Mouse (Mus musculus) lung, postnatal 25 days (tissue): Measurements from ENCODE around the gene Glod4.
A peak's percentile ranks its signal among the peaks of the same experiment; 100 is the strongest.

ENCODE experiments used
- DNase-seq: peaks from one replicate; pipeline ENCODE4 v3.0.0; 2022; ENCODE audit warnings: low spot score

The Glod4 gene

DNA sequence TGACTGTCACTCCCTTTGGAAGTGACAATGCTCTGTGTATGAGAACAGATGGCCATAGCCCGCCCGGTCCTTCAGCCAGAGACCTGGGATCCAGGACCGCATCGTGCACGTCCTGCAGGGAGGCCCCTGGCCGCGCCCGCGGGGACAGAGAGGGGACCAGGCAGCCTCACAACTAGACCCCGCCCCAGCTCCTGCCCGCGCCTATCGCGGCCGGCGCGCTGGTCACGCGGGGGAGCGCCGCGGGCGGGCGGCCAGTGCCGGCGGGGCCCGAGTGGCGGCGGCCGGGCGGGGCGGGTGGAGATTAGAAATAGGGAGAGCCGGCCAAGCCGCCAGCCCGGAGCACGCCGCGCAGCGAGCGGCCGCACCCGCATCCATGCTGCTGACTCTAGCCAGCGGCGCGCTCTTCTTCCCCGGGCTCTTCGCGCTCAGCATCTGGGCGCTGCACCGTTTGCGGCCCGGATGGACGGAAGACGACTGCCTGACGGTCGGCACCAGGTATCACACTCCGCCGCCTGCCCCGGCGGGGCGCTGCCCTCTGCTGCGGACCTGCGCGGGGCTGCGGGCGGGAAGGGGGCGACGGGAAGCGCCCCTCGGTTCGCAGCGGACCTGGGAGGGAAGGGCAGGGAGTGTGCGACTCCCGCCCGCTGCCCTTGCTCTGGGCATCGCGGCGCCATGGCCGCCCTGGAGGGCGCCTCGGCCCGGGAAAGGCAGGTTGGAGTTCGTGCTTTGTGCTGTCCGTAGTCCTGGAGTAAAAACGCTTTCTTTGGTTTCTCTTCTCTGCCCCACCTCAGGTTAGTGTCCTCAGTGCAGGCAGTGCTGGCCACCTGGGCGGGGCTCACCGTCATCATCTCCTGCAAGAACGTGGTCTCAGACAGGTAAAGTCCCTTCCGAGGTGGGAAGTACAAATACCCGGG is 41.5 kb downstream of the Glod4 start:
- DNase-seq = peak; percentile 88

DNA sequence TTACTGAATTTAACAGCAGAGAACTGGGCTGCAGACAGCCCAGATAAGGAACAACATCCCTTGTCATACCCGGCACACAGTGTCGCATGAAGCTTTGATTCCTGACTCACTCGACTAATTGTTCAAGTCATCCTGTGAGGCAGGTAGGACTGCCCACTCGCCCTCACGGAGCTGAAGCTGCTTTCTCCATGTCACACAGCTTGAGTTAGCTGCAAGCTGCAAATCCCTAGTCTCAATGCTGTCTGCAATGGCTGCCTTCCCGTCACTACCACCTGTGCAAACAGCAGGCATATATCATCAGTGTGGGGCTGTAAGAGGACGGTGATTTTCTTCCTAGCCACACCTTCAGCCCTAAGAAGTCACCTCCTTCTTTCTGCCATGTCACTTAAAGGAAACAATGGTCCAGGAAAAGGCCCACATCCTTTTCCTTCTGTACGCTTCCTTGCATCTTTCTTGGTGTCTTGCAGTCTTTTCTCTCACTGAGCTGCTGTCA is 46.5 kb downstream of the Glod4 start:
- DNase-seq = no peak

DNA sequence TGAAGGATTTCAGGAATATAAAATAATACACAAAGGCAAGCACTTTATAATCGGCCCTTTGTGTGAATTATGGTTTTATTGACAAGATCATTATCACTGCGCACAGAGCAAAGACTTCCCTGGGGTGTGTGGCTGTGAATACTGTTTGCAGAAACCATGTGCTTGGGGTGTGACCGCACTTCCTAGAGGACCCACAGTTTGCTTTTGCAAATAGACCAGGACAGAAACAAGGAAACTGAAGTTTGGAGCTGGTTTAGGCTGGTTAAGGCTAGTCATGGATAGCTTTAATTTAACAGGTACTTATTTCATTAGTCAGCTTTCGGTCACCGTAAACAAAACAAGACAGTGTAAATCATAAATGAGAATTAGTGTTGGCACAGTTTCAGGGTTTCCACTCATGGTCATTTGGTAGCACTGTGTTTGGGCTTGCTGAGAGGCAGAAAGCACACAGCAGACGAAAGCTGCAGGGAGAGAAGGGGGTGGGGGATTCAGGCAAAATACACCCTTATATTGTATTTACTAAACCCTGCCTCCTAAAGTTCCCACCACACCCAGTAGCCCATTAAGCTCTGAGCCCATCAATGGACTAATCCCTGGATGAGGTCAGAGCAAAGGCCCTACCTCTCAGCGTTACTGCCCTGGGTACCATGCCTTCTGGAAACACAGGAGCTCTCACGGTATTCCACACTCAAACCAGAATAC is 47.1 kb downstream of the Glod4 start:
- DNase-seq = no peak

DNA sequence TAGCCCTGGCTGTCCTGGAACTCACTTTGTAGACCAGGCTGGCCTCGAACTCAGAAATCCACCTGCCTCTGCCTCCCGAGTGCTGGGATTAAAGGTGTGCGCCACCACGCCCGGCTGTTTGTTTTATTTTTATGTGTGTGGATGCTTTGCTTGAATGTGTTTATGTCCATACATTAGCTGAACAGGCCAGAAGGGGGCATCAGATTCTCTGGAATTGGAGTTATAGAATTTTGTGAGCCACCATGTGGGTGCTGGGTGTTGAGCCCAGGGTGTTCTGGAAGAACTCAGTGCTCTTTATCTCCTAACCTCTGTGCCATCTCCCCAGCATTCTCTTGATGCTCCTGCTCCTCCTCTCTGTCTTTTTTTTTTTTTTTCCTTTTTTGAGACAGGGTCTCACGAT is 56.6 kb downstream of the Glod4 start:
- DNase-seq = no peak

DNA sequence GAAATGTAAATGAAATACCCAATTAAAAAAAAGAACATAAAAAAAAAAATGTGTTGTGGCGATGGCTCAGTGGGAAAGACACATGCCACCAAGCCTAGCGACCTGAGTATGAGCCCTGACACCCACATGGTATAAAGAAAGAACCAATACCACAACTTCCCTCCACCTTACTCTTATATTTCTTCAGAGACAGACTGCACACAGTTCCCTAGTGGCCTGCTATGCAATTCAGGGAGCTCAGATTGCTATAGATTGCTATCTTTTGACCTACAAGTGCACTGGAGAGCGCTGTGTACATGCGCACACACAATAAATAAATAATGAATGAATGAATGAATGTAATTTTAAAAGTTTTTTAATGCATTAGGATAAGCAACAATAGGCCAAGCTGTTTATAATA is 59.8 kb downstream of the Glod4 start:
- no peak for DNase-seq

DNA sequence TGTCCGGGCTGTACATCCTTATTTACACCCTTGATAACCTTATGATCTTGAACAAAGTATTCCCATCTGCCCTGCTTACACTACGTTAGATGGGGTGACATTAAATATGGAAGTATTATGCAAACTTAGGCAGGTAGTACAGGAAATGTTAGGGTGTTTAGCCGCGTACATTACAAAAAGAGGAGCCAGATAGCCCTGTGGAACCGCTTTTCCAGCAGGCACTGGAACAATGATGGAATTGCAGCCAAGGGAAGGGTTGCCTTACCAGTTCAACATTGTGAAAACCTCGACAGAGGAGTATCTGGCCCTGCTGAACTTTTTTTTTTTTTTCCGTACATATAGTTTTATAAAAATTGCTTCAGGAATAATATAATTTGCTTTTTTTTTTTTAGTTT is 63.4 kb downstream of the Glod4 start:
- peak; percentile 8 for DNase-seq

DNA sequence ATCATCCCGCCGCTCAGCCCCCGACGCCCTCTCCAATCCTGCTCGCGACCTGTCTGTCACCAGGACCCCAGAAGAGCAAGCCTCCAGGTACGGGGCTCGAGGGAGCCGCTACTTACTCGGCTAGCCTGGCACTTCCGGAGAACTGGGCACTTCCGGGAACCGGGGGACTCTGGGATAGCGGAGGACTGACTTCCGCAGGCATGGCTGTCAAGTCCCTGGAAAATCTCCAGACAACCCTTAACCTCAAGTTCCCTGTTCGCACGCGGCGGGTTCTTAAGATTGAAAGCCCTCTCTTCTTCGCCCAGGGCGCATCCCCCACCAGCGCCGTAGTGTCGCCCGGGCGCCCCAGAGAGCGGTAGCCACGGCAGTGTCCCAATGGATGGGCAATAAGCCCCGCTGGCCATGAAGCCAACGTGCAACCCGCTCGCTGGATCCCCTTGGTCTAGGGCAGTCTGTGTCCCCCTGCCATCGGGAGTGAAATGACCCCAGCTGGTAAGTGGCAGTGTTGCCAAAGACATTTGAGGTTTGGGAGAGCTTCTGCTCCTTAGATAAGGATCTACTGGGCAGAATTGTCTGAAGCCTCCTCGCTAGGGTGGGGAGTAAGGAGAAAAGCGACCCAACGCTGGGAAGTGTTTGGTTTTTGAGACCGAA is 63.9 kb downstream of the Glod4 start, which contains the start of the genes Vps53 and Fam57a:
Vps53 (minus strand) TSS at position 153 of the 651 bp plus-strand sequence.
Fam57a (plus strand) TSS at position 177 of the 651 bp plus-strand sequence.
- peak; percentile 91 for DNase-seq

DNA sequence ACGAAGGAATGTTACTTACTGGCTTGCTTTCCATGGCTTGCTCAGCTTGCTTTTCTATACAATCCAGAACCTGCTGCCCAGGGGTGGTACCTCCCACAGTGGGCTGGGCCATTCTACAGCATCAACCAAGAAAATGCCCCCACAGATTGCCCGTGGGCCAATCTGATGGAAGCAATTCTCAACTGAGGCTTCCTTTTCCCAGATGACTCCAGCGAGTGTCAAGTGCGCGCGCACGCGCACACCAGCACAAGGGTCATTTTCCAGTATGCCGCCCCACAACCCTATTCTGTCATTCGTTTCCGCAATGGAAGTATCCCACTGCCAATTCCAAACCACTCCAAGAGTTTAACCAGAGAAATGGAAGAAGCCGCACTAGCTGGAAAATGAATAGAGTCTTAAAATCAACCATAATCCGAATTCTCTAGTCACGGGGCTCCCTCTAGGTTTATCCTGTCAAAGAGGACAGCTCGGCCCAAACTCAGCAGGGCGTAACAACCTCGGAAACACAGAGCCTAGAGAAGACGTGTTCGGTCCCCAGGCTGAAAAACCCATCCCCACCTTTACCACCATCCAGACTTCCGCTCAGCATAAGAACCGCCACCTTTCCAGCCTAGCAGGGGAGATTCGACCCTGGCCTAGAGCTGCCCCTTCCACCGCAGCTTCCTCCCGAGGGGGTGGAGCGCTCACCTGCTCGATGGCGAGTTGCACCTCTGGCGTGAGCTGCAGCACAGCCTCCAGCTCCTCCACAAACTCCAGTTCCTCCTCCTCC is 64.6 kb downstream of the Glod4 start:
- no peak for DNase-seq

DNA sequence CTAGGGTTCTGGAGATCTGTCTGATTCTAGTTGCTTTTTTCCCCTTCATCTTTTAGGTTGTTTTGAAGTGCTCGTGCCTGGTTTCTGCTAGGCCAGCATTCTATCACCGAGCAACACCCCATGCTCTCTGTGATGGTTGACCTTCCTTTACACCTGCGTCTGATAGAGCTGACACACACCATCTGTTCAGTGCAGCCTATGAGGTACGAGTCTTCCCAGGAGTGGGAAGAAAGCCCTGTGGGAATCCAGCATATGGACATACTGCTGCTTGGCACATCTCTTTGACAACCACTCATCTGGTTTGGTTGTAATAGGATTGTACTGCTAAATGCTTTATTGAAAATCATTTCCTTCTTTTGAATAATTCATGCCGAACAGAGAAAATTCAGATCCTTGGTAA is 73.3 kb downstream of the Glod4 start:
- DNase-seq = no peak

DNA sequence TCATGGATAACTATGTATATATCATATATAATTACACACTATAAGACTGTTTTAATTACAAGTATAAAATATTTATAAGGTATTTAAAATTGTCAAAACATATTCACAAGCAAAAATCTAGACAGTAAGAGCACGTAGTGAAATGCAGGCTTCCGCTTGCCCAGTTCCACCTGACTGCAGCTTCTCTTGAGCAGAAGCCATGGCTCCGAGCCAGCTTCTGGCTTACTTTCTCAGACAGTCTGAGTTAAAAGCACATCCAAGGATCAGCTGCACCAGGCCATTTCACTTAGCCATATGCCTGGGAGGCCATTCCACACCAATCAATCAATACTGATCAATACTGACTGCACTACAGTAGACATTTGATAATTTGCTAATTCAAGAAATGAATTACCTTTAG is 74.5 kb downstream of the Glod4 start:
- no peak for DNase-seq

DNA sequence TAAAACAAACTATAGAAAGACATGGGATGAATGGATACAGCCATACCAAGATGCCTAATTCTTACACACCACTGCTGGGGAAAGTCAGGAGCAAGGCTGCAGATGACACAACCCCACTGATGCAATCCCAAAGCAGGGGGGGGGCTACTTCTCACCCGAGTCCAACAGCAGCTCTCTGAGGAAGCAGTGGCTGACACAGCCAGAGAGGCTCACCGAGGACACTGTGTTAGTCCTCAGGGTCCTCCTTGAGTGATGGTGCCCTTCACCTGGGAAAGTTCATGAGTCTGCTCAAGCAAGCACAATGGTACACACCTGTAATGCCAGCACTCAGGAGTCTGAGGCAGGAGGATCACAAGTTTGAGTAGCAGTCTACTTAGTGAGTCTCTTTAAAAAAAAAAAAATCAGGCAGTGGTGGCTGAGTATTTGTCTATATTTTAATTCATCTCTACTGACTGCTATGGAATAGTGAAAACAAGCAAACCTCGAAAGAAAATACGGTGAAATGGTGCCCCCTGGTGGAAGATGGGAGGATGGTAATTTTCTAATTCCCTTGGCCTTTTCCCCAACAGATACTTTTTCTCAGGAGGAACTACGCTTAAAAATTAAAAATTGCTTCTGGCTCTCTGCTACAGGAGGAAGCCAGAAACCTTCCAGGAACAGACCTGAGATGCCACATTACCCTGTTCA is 76.3 kb downstream of the Glod4 start:
- DNase-seq = peak; percentile 81

DNA sequence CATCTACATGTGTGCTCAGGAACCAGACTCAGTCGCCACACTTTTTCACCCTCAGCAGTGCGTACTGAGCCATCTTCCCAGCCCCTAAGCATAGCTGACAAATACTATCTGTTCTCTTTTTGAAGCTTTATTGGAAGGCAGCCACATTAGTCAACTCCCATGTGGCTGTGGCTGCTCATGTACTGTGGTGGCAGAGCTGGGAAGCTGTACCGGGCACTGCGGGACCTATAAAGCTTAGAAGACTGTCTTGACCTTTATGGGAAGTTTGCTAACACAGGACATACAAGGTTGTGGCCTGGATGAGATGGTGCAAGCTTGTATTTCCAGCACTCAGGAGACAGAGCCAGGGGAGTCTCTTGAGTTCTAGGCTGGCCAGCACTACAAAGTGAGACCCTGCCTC is 76.9 kb downstream of the Glod4 start:
- DNase-seq = no peak

DNA sequence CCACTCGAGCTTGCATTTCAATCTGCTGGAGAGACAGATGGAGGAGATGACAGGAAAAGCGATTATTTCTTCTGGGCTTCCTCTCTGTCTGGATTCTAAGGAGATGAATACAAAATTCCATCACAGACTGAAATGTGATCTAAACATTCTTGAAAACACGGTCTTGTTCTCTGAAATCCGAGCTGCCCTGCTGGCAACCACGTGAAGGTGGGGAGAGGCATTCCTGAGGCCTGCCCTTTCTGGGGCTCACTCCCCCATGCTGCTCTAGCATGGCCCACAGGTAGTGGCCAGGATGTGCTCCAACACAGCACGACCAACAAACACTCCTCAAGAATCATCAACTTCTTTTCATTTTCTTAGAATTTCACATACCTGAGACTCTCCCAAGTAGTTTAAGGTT is 83.3 kb downstream of the Glod4 start:
- DNase-seq = no peak

DNA sequence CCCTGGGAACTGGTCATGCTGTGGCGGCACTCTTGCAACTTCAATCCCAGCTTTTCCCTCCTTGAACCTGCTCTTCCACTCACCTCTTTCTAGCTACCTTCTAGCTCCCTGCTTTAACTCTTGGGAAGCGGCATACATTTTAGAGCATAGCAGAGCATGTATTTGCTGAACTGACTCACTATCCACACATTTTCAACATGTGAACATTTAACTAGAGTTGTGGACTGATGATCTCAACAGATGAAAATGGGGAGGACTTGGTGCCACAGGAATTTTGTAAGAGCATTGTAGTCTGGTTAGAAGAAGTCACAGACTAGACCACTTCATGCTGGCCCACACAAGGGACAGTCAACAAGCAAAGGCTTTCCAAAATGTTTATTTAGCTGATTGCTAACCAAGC is 85.2 kb downstream of the Glod4 start:
- no peak for DNase-seq

DNA sequence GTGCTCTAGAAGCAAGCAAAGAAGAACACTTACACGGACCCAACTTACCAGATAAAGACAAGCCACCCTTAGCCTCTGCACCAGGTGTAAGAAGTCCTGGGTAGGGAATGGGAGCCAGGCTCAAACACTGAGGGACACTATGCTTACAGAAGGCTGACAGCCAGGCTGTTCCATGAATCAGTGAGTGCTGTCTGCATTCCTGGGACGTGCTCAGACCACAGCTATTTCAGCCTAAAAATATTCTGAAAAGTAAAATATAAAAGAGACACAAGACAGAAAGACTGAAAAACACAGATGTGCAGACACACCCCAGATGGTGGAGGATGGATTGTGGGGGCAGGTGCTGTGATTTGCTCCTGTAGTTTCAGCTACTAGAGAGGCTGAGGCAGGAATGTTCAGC is 88.7 kb downstream of the Glod4 start:
- DNase-seq = no peak

DNA sequence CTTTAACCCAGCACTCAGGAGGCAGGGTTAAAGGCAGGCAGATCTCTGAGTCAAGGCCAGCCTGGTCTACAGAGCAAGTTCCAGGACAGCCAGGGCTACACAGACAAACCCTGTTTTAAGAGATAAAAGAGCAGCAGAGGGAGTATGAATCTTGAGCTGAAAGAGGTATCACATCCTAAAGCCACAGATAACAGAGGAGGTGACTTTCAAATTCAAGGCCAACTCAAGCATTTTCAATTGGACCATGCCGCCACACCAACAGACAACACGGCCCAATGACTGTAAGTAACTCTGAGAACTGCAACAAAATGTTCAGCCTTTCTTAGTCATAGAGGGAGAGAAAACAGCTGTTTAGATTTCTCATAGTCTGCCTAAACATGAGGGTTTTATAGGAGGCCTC is 89.3 kb downstream of the Glod4 start:
- no peak for DNase-seq

DNA sequence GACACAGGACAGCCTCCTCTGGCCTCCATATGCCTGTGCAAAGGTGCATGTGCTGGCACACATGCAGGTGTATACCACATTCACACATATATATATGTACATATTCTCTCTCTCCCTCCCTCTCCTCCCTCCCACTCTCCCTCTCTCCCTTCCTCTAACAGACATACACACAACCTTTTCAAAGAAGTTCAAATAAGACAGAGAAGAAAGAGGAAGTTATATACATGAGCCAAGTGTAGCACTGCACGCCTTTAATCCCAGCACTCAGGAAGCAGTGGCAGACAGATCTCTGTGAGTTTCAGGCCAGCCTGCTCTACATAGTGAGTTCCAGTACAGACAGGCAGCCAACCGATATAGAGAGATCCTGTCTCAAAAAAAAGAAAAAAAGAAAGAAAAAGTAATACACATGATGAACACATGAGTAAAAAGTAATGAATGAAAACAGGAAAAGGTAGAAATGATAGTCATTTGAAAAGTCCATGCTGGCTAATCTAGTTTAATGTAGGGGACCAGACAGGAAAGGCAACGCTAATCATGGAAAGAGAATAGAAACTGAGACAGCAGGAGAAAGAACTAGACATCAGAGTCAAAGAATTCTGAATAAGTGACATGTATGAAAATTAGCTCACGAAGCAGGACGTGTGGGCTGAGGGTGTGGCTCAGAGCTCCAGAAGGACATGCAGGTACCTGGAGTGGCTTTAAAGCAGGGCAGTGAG is 90.1 kb downstream of the Glod4 start:
- no peak for DNase-seq

DNA sequence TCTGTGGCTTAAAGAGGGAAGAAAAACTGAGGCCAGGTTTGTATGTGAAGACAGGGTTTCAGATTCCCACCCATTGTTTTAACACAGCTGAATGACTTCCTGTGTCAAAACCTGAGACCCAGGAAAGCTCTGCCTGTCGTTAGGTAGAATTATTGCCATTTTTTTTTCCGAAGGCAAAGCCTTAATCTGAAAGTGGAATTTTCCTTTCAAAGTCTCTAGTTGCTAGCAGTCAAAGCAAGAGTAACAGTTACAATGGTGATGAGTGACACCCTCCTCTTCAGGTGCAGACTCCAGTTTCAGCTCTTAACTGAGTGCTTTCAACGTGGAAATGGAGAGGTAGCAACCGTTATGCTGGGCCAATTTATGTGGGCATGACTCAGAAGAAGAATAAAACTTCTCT is 92.5 kb downstream of the Glod4 start:
- DNase-seq = no peak

DNA sequence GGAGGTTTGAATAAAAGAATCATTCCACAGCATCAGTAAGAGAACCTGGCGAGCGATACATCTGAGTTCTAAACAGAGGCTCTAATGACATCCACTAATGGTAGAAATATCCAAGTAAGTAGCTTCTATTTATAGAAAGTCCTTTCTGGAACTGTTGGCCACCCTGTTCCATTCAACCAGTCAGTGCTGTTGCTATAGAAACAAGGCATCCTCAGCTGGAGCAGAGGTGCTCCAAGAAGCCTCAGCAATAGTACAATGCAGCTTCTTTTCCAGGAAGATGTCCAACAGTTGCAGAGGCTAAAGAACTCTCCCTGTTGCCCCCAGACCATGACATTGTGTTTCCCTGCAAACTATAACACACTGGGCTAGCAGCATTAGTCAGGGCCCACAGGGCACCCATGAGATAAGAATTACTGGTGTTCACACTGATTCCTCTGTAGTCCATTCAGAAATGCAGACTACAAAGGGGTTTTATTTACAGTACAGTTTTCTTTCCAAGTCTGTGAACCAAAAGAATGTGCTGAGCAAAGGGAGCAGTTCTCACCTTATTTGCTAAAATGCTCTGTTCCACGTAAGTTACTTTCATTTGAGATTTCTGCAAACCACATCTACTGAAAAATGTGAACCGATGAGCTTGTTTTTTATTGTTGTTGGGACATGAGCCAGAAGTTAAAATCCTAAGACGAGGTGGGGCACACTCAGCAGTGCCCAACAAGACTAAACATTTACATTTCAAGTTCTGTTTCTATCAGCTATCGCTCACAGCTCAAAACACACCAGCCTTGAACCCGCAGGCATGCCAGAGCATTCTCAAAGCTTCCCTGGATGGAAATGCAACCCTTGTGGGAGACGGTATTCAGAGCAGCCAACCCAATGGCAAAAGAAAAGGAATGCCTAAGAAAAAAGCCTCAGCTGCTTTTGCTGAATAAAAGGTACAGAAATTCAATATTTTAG is 95.2 kb downstream of the Glod4 start:
- DNase-seq = no peak
